Mouse (Mus musculus) NIH3T3 (cell line): ENCODE results near the gene Rhbdd3.

Source experiments
- DNase-seq: peaks from one replicate; pipeline ENCODE4 v3.0.0-alpha.2; 2012; ENCODE audit warnings: low read depth

The Rhbdd3 gene

DNA sequence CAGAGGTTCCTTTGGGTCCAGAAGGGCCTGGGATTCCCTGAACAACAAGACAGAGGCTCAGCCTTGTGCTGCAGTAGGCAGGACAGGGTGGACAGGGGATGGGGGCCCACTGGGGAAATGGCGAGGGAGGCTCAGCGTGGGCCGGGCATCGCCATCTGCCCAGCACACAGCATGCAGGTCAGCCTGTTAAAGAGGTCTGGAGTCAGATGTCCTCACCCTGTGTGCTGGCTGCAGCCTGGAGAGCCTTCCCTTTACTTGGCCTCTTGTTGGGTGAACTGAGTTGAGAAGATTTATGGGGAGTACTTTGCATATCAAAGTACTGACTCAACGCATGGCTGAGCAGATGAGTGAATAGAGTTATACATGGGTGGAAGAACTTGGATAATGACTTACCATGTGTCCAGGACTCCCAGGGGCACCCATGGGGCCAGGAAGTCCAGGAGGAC lies 30.3 kb downstream of the Rhbdd3 start:
- peak; percentile 81 for DNase-seq

GRCm38 (mm10) chr11:5130111-5130665 lies 31.5 kb downstream of the Rhbdd3 start:
- DNase-seq, result no peak

GRCm38 (mm10) chr11:5132751-5133150 lies 34.0 kb downstream of the Rhbdd3 start:
- no peak for DNase-seq

DNA sequence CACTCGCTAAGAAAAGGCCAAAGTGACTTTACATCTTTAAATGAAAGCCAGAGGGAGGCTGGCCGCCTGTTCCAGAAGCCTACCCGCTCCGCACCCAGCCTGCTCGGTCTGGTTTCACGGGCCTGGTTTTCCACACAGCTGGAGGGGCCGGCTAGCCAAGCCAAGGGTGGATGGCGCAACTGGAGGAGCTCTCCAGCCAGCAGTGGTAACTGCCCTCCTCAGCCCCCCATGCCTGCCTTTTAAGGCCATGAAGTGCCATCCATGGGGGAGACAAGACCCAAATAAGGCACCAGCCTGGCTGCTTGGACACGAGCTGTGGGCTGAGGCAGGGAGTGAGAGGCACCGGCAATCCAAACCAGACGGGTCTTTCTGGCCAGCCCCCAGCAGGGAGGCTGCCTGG lies 37.2 kb downstream of the Rhbdd3 start:
- peak; percentile 88 for DNase-seq

DNA sequence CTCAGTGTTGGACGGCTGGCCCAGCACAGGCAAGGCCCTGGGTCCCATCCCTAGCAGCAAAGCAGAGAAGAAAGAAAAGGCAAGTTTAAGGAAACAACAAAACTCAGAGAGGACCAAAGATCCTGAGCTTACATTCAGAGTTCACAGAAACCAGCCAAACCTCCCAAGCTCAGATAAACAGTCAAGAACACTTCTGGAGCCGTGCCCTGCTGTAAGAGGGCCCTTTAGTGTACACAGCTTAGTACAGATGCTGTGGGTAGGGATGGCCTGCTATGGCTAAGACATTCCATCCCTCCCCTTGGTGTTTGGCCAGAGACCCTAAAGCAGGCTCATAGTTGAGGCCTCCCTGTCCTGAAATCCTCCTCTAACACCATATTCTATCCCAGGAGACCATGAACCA lies 39.9 kb downstream of the Rhbdd3 start:
- DNase-seq, result peak; percentile 67

GRCm38 (mm10) chr11:5139372-5139771 lies 40.6 kb downstream of the Rhbdd3 start:
- no peak for DNase-seq

- peak; percentile 57 for DNase-seq
Measured at GRCm38 (mm10) chr11:5140619-5141018, 41.9 kb downstream of the Rhbdd3 start.

DNA sequence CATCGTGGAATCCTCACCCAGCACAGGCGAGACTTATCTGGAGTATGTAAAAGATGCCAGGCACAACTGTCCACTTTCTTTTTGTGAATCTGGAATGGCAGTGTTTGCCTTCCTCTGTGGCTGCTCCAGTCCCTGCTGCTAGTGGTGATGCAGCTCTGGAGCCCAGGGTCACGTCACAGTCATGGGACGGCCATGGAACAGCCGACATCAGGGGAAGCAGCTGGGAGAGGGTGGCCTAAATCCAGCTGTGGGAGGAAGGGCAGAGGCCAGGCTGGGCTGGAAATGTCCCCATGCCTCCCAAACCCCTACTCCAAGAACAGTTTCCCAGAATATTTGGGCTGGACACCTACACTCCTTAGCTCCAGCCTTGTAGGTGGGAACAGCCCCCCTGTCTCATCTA lies 42.5 kb downstream of the Rhbdd3 start:
- DNase-seq, result no peak

- no peak for DNase-seq
Measured at GRCm38 (mm10) chr11:5141965-5142364, 43.2 kb downstream of the Rhbdd3 start.

DNA sequence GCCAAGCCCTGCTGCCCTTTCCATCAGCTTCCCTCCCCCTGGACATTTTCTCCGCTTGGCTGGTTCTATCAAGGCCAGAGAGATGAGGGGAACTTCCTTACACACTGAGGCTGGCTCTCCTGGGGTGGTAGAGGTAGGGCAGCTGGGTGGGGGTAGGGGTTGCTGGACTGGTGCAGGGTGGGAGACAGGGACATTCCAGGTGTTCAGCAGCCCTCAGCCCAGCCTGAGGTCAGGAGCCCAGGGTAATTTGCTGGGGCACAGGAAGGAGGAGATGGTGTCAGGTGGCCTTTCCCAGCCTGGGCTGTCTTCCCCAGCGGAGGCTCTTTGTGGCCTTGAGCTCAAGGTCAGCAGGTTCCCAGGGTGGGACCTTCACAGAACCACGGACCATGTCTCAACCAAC lies 46.9 kb downstream of the Rhbdd3 start:
- no peak for DNase-seq

- DNase-seq, result no peak
Measured at GRCm38 (mm10) chr11:5149249-5149648, 50.5 kb downstream of the Rhbdd3 start.

GRCm38 (mm10) chr11:5149955-5150354 lies 51.2 kb downstream of the Rhbdd3 start:
- DNase-seq, result no peak

GRCm38 (mm10) chr11:5150416-5151246 lies 51.9 kb downstream of the Rhbdd3 start:
- DNase-seq, result no peak

- no peak for DNase-seq
Measured at GRCm38 (mm10) chr11:5151247-5151630, 52.5 kb downstream of the Rhbdd3 start.

GRCm38 (mm10) chr11:5151680-5152337 lies 53.1 kb downstream of the Rhbdd3 start, which contains the start of gene Emid1:
Gene Emid1, minus strand, starts transcription at chr11:5152257.
- DNase-seq, result no peak

- no peak for DNase-seq
Measured at GRCm38 (mm10) chr11:5154961-5155805, 56.5 kb downstream of the Rhbdd3 start.
